Mouse (Mus musculus): ENCODE results near the gene Gm7137. TPM values are rescaled to one million over a fixed set of nuclear protein-coding genes. Genes with fewer than 3 reads are reported as not detected.
A peak's percentile ranks its signal among the peaks of the same experiment; 100 is the strongest.
"Not testable (repeated sequence)": the region's sequence is repeated elsewhere in the genome, so short reads cannot be mapped to it uniquely, and the experiment has no call there.

Gm7137 gene
- total and polyA plus RNA-seq, 2 experiments from 2014 or later = not detected

GRCm38 (mm10) chr10:77811743-77812142, 23.7 kb upstream of the Gm7137 start, which contains the start of gene Gm9507:
Gene Gm9507, minus strand, starts transcription at chr10:77811843.
- 69% methylated on average over 5 of the region's 5 CpGs for WGBS

GRCm38 (mm10) chr10:77804095-77804494, 16.1 kb upstream of the Gm7137 start:
- 80% methylated on average over 3 of the region's 3 CpGs for WGBS
- H3K4me3 ChIP-seq (ENCODE audit: low read length) = no peak overlapping the region
- ATAC-seq (no peak), DNase-seq (ENCODE audit: low spot score) (no peak)
- H3K4me2 ChIP-seq (ENCODE audit: low read depth, low read length) = no peak overlapping the region
- no peak overlapping the region for H3K9ac ChIP-seq (replicated peaks; ENCODE audit: low read length)
- no peaks in the 10 kb centered on the region for H3K36me3 ChIP-seq (ENCODE audit: insufficient read depth, low read length)
- no peaks in the 10 kb centered on the region for H3K4me1 ChIP-seq (ENCODE audit: insufficient read depth, low read length)
- TF ChIP-seq CTCF (IDR thresholded peaks at IDR 0.05; ENCODE audit: low read depth) = no peak
- no peaks in the 10 kb centered on the region for H3K9me3 ChIP-seq (ENCODE audit: low read length)
- no peak overlapping the region for H3K27ac ChIP-seq
- no peaks in the 10 kb centered on the region for H3K27me3 ChIP-seq (ENCODE audit: insufficient read depth, low read length)

More at GRCm38 (mm10) chr10:77811743-77812142, 23.7 kb upstream of the Gm7137 start, which contains the start of gene Gm9507:
- no peak within 1 kb of the TSS for H3K4me3 ChIP-seq (ENCODE audit: low read length)
- no peaks in the 10 kb centered on the region for H3K27me3 ChIP-seq (ENCODE audit: insufficient read depth, low read length)
- H3K9me3 ChIP-seq (ENCODE audit: low read length) = no peaks in the 10 kb centered on the region
- H3K9ac ChIP-seq (replicated peaks; ENCODE audit: low read length) = no peak within 1 kb of the TSS
- DNase-seq (ENCODE audit: low spot score) (no peak), ATAC-seq (no peak)
- no peak within 1 kb of the TSS for H3K27ac ChIP-seq
- no peak for TF ChIP-seq CTCF (IDR thresholded peaks at IDR 0.05; ENCODE audit: low read depth)
- no peaks in the 10 kb centered on the region for H3K4me1 ChIP-seq (ENCODE audit: insufficient read depth, low read length)
- H3K4me2 ChIP-seq (ENCODE audit: low read depth, low read length) = no peak within 1 kb of the TSS
- H3K36me3 ChIP-seq (ENCODE audit: insufficient read depth, low read length) = no peaks in the 10 kb centered on the region

GRCm38 (mm10) chr10:77798921-77799508, 11.0 kb upstream of the Gm7137 start, which contains the start of gene Gm19668:
Gene Gm19668, minus strand, starts transcription at chr10:77799133.
- no peak for TF ChIP-seq CTCF (IDR thresholded peaks at IDR 0.05; ENCODE audit: low read depth)
- Histone ChIP-seq H3K27ac (no peak within 1 kb of the TSS), H3K9me3 (ENCODE audit: low read length) (no peaks in the 10 kb centered on the region), H3K4me1 (ENCODE audit: insufficient read depth, low read length) (no peaks in the 10 kb centered on the region), H3K4me3 (ENCODE audit: low read length) (no peak within 1 kb of the TSS), H3K36me3 (ENCODE audit: insufficient read depth, low read length) (no peaks in the 10 kb centered on the region), H3K9ac (replicated peaks; ENCODE audit: low read length) (no peak within 1 kb of the TSS), H3K27me3 (ENCODE audit: insufficient read depth, low read length) (no peaks in the 10 kb centered on the region), H3K4me2 (ENCODE audit: low read depth, low read length) (no peak within 1 kb of the TSS)
- 64% methylated on average over 8 of the region's 8 CpGs for WGBS
- no peak for DNase-seq (ENCODE audit: low spot score)
- 0 out of 2 replicates have a peak, but pooled peaks have one; percentile 18 for ATAC-seq

GRCm38 (mm10) chr10:77798164-77798920, 10.3 kb upstream of the Gm7137 start:
- not testable (repeated sequence) for DNase-seq (ENCODE audit: low spot score); H3K4me1 ChIP-seq (ENCODE audit: insufficient read depth, low read length); H3K27me3 ChIP-seq (ENCODE audit: insufficient read depth, low read length); H3K4me2 ChIP-seq (ENCODE audit: low read depth, low read length); ATAC-seq; H3K9me3 ChIP-seq (ENCODE audit: low read length); H3K4me3 ChIP-seq (ENCODE audit: low read length); H3K27ac ChIP-seq; H3K36me3 ChIP-seq (ENCODE audit: insufficient read depth, low read length); H3K9ac ChIP-seq (replicated peaks; ENCODE audit: low read length)
- WGBS = 43% methylated on average over 3 of the region's 3 CpGs

- TF ChIP-seq CTCF (IDR thresholded peaks at IDR 0.05; ENCODE audit: low read depth) = no peak
- no peak for DNase-seq (ENCODE audit: low spot score)
- Histone ChIP-seq H3K4me2 (ENCODE audit: low read depth, low read length) (no peak overlapping the region), H3K9ac (replicated peaks; ENCODE audit: low read length) (no peak overlapping the region), H3K27me3 (ENCODE audit: insufficient read depth, low read length) (no peaks in the 10 kb centered on the region), H3K4me3 (ENCODE audit: low read length) (no peak overlapping the region), H3K9me3 (ENCODE audit: low read length) (no peaks in the 10 kb centered on the region), H3K4me1 (ENCODE audit: insufficient read depth, low read length) (no peaks in the 10 kb centered on the region), H3K27ac (no peak overlapping the region), H3K36me3 (ENCODE audit: insufficient read depth, low read length) (no peaks in the 10 kb centered on the region)
- no peak for ATAC-seq
- 14% methylated on average over 3 of the region's 3 CpGs for WGBS
These were observed 9.7 kb upstream of the Gm7137 start for GRCm38 (mm10) chr10:77797677-77798076.

GRCm38 (mm10) chr10:77794976-77795375, 7.0 kb upstream of the Gm7137 start, which contains the start of gene Gm9639:
Gene Gm9639, minus strand, starts transcription at chr10:77795076.
- WGBS = 42% methylated on average over 2 of the region's 2 CpGs
- no peak for TF ChIP-seq CTCF (IDR thresholded peaks at IDR 0.05; ENCODE audit: low read depth)
- H3K4me3 ChIP-seq (ENCODE audit: low read length) = no peak within 1 kb of the TSS
- H3K27ac ChIP-seq = no peak within 1 kb of the TSS
- no peaks in the 10 kb centered on the region for H3K4me1 ChIP-seq (ENCODE audit: insufficient read depth, low read length)
- H3K36me3 ChIP-seq (ENCODE audit: insufficient read depth, low read length) = no peaks in the 10 kb centered on the region
- DNase-seq (ENCODE audit: low spot score) (no peak), ATAC-seq (no peak)
- no peak within 1 kb of the TSS for H3K9ac ChIP-seq (replicated peaks; ENCODE audit: low read length)
- no peaks in the 10 kb centered on the region for H3K9me3 ChIP-seq (ENCODE audit: low read length)
- no peak within 1 kb of the TSS for H3K4me2 ChIP-seq (ENCODE audit: low read depth, low read length)
- no peaks in the 10 kb centered on the region for H3K27me3 ChIP-seq (ENCODE audit: insufficient read depth, low read length)

GRCm38 (mm10) chr10:77788621-77789020, 621 bp upstream of the Gm7137 start:
- no peak overlapping the region for H3K9ac ChIP-seq (replicated peaks; ENCODE audit: low read length)
- ATAC-seq (no peak), DNase-seq (ENCODE audit: low spot score) (no peak)
- H3K36me3 ChIP-seq (ENCODE audit: insufficient read depth, low read length) = no peaks in the 10 kb centered on the region
- H3K4me3 ChIP-seq (ENCODE audit: low read length) = no peak overlapping the region
- H3K4me1 ChIP-seq (ENCODE audit: insufficient read depth, low read length) = no peaks in the 10 kb centered on the region
- no peaks in the 10 kb centered on the region for H3K9me3 ChIP-seq (ENCODE audit: low read length)
- H3K27me3 ChIP-seq (ENCODE audit: insufficient read depth, low read length) = no peaks in the 10 kb centered on the region
- H3K27ac ChIP-seq = no peak overlapping the region
- 89% methylated on average over 2 of the region's 2 CpGs for WGBS
- no peak for TF ChIP-seq CTCF (IDR thresholded peaks at IDR 0.05; ENCODE audit: low read depth)
- no peak overlapping the region for H3K4me2 ChIP-seq (ENCODE audit: low read depth, low read length)

GRCm38 (mm10) chr10:77783396-77783795, 4.6 kb downstream of the Gm7137 start:
- not testable (repeated sequence) for H3K27me3 ChIP-seq (ENCODE audit: insufficient read depth, low read length); H3K9ac ChIP-seq (replicated peaks; ENCODE audit: low read length); H3K4me3 ChIP-seq (ENCODE audit: low read length); H3K27ac ChIP-seq; H3K4me1 ChIP-seq (ENCODE audit: insufficient read depth, low read length); DNase-seq (ENCODE audit: low spot score); H3K36me3 ChIP-seq (ENCODE audit: insufficient read depth, low read length); H3K4me2 ChIP-seq (ENCODE audit: low read depth, low read length); ATAC-seq; H3K9me3 ChIP-seq (ENCODE audit: low read length)
- 92% methylated on average over 1 of the region's 3 CpGs for WGBS

GRCm38 (mm10) chr10:77782442-77782841, 5.6 kb downstream of the Gm7137 start, which contains the start of gene Gm3250:
Gene Gm3250, minus strand, starts transcription at chr10:77782542.
- not testable (repeated sequence) for H3K4me3 ChIP-seq (ENCODE audit: low read length); ATAC-seq; H3K4me2 ChIP-seq (ENCODE audit: low read depth, low read length); H3K36me3 ChIP-seq (ENCODE audit: insufficient read depth, low read length); H3K4me1 ChIP-seq (ENCODE audit: insufficient read depth, low read length); H3K9ac ChIP-seq (replicated peaks; ENCODE audit: low read length); DNase-seq (ENCODE audit: low spot score); H3K9me3 ChIP-seq (ENCODE audit: low read length); H3K27me3 ChIP-seq (ENCODE audit: insufficient read depth, low read length); H3K27ac ChIP-seq
- WGBS = 80% methylated on average over 1 of the region's 1 CpGs
